Mouse (Mus musculus) lung, embryonic 14.5 days (tissue): ENCODE measurements at regions not wholly inside any gene's neighbourhood (a gene's known extent, or its start where the extent isn't known, plus 50 kb on each side); places are given as distances from the start of the nearest gene placed in this dataset.

Source experiments
- ATAC-seq: fragments of 200-750 bp; cut with Nextera tagmentation; 2 replicates; pipeline ENCODE4 v1.8.0; 2017; ENCODE audit warnings: mild to moderate bottlenecking, moderate TSS enrichment, moderate library complexity; ENCODE audit not compliant: insufficient read depth
- DNase-seq: peaks from one replicate; pipeline ENCODE4 v3.0.0-alpha.2; 2015
- H3K27ac ChIP-seq: fragments of 300-500 bp; sonication (generic); 2 replicates; pipeline ENCODE4 v1.5.1; 2014; ENCODE audit warnings: low read depth, mild to moderate bottlenecking, moderate library complexity
- H3K27me3 ChIP-seq: fragments of 300-500 bp; sonication (generic); 2 replicates; pipeline ENCODE4 v1.6.1; 2014; ENCODE audit warnings: low read length, control low read depth; ENCODE audit not compliant: insufficient read depth
- H3K36me3 ChIP-seq: fragments of 300-500 bp; sonication (generic); 2 replicates; pipeline ENCODE4 v1.6.1; 2014; ENCODE audit warnings: control low read depth; ENCODE audit not compliant: insufficient read depth
- H3K4me1 ChIP-seq: fragments of 300-500 bp; sonication (generic); 2 replicates; pipeline ENCODE4 v1.6.1; 2014; ENCODE audit warnings: antibody characterized with exemption, control low read depth; ENCODE audit not compliant: insufficient read depth
- H3K4me2 ChIP-seq: fragments of 300-500 bp; sonication (generic); 2 replicates; pipeline ENCODE4 v1.6.1; 2014; ENCODE audit warnings: mild to moderate bottlenecking
- H3K4me3 ChIP-seq: fragments of 300-500 bp; sonication (generic); 2 replicates; pipeline ENCODE4 v1.5.1; 2014; ENCODE audit warnings: low read depth, low read length
- H3K9ac ChIP-seq: fragments of 300-500 bp; sonication (generic); 2 replicates; pipeline ENCODE4 v1.6.1; 2014
- H3K9me3 ChIP-seq: fragments of 300-500 bp; sonication (generic); 2 replicates; pipeline ENCODE4 v1.6.1; 2016; ENCODE audit warnings: low read depth, low read length, control low read depth
- CTCF ChIP-seq: IDR thresholded peaks from 2 replicates; pipeline ENCODE4 v1.5.1; 2016; ENCODE audit warnings: antibody characterized with exemption, low read depth
- WGBS: fragments of 180-500 bp; shearing (Covaris S2); extraction: QIAGEN DNeasy Blood & Tissue Kit; methylation state at CpG from one replicate; pipeline ENCODE4 v1.1.7; 2014; 5-methylcytosine and 5-hydroxymethylcytosine counted together

- no peaks in the 10 kb centered on the region; the same call in 1 of the 2 replicates for H3K4me1 ChIP-seq
- DNase-seq (peak; percentile 91), ATAC-seq (peak; percentile 68)
- no peak overlapping the region for H3K4me2 ChIP-seq
- H3K9ac ChIP-seq = no peak overlapping the region
- H3K27me3 ChIP-seq = no peaks in the 10 kb centered on the region
- no peak overlapping the region for H3K4me3 ChIP-seq
- TF ChIP-seq CTCF = no peak
- no peaks in the 10 kb centered on the region for H3K36me3 ChIP-seq
- 43% methylated on average over 4 of the region's 4 CpGs for WGBS
- no peak overlapping the region for H3K27ac ChIP-seq
- H3K9me3 ChIP-seq = no peaks in the 10 kb centered on the region
Measured at GRCm38 (mm10) chr9:42196552-42196951, 67.5 kb downstream of the Sc5d start.

- H3K9me3 ChIP-seq = no peaks in the 10 kb centered on the region
- H3K27me3 ChIP-seq = no peaks in the 10 kb centered on the region
- no peak overlapping the region for H3K9ac ChIP-seq
- TF ChIP-seq CTCF = no peak
- H3K36me3 ChIP-seq = no peaks in the 10 kb centered on the region
- DNase-seq = no peak
- H3K4me2 ChIP-seq = no peak overlapping the region
- WGBS = 75% methylated on average over 6 of the region's 6 CpGs
- H3K4me3 ChIP-seq = no peak overlapping the region
- H3K27ac ChIP-seq = peak overlapping the region; percentile 56; the same call in 1 of the 2 replicates
- peak; percentile 47; the same call in 1 of the 2 replicates for ATAC-seq
- H3K4me1 ChIP-seq = no peaks in the 10 kb centered on the region; the same call in 1 of the 2 replicates
Measured at GRCm38 (mm10) chr9:42196110-42196509, 67.9 kb downstream of the Sc5d start.

GRCm38 (mm10) chr9:42195651-42196050, 68.4 kb downstream of the Sc5d start:
- Histone ChIP-seq H3K36me3 (no peaks in the 10 kb centered on the region), H3K9ac (no peak overlapping the region), H3K27me3 (no peaks in the 10 kb centered on the region), H3K27ac (no peak overlapping the region), H3K4me3 (no peak overlapping the region), H3K4me2 (no peak overlapping the region), H3K4me1 (no peaks in the 10 kb centered on the region; the same call in 1 of the 2 replicates), H3K9me3 (no peaks in the 10 kb centered on the region)
- WGBS = 77% methylated on average over 8 of the region's 8 CpGs
- TF ChIP-seq CTCF = no peak
- DNase-seq = no peak
- no peak for ATAC-seq

GRCm38 (mm10) chr9:42194939-42195338, 69.1 kb downstream of the Sc5d start:
- 66% methylated on average over 6 of the region's 6 CpGs for WGBS
- TF ChIP-seq CTCF = no peak
- no peaks in the 10 kb centered on the region; the same call in 1 of the 2 replicates for H3K4me1 ChIP-seq
- no peak overlapping the region for H3K4me3 ChIP-seq
- DNase-seq (no peak), ATAC-seq (no peak)
- no peaks in the 10 kb centered on the region for H3K36me3 ChIP-seq
- H3K4me2 ChIP-seq = no peak overlapping the region
- H3K27ac ChIP-seq = no peak overlapping the region
- H3K9ac ChIP-seq = no peak overlapping the region
- no peaks in the 10 kb centered on the region for H3K27me3 ChIP-seq
- no peaks in the 10 kb centered on the region for H3K9me3 ChIP-seq

GRCm38 (mm10) chr9:42194176-42194575, 69.9 kb downstream of the Sc5d start:
- DNase-seq (no peak), ATAC-seq (no peak)
- 69% methylated on average over 2 of the region's 2 CpGs for WGBS

GRCm38 (mm10) chr9:42192967-42193733, 69.1 kb upstream of the Sorl1 start:
- DNase-seq (peak; percentile 53), ATAC-seq (no peak)
- 44% methylated on average over 12 of the region's 12 CpGs for WGBS
- Histone ChIP-seq H3K27me3 (no peaks in the 10 kb centered on the region), H3K36me3 (no peaks in the 10 kb centered on the region), H3K4me1 (peaks cover 6% of the 10 kb centered on the region; the same call in 1 of the 2 replicates), H3K9me3 (no peaks in the 10 kb centered on the region), H3K4me2 (no peak overlapping the region), H3K27ac (no peak overlapping the region), H3K4me3 (no peak overlapping the region), H3K9ac (no peak overlapping the region)
- TF ChIP-seq CTCF = no peak

More at GRCm38 (mm10) chr9:42194176-42194575, 69.9 kb downstream of the Sc5d start:
- H3K9me3 ChIP-seq = no peaks in the 10 kb centered on the region
- no peak overlapping the region for H3K4me3 ChIP-seq
- H3K27ac ChIP-seq = no peak overlapping the region
- TF ChIP-seq CTCF = no peak
- H3K36me3 ChIP-seq = no peaks in the 10 kb centered on the region
- no peak overlapping the region for H3K9ac ChIP-seq
- no peak overlapping the region for H3K4me2 ChIP-seq
- no peaks in the 10 kb centered on the region; the same call in 1 of the 2 replicates for H3K4me1 ChIP-seq
- no peaks in the 10 kb centered on the region for H3K27me3 ChIP-seq

- H3K4me2 ChIP-seq = no peak overlapping the region
- H3K27me3 ChIP-seq = no peaks in the 10 kb centered on the region
- TF ChIP-seq CTCF = no peak
- H3K27ac ChIP-seq = peak overlapping the region; percentile 88
- WGBS = 50% methylated on average over 6 of the region's 6 CpGs
- peaks cover 27% of the 10 kb centered on the region for H3K4me1 ChIP-seq
- H3K9ac ChIP-seq = no peak overlapping the region
- H3K36me3 ChIP-seq = no peaks in the 10 kb centered on the region
- H3K4me3 ChIP-seq = no peak overlapping the region
- DNase-seq (peak; percentile 85), ATAC-seq (peak; percentile 86)
- H3K9me3 ChIP-seq = no peaks in the 10 kb centered on the region
Measured at GRCm38 (mm10) chr9:42187371-42188228, 63.5 kb upstream of the Sorl1 start.
